Mouse (Mus musculus): ENCODE results near the gene Lactbl1. TPM values are rescaled to one million over a fixed set of nuclear protein-coding genes. Genes with fewer than 3 reads are reported as not detected.

Gene Lactbl1
- polyA plus RNA-seq, 1 experiment from 2014 or later: not detected

GRCm38 (mm10) chr4:136672335-136673090 lies 50.1 kb downstream of the Lactbl1 start:
- Histone ChIP-seq H3K27ac (no peak overlapping the region), H3K4me3 (no peak overlapping the region), H3K36me3 (peaks cover 44% of the 10 kb centered on the region), H3K27me3 (ENCODE audit: low read depth, poor library complexity, severe bottlenecking) (no peaks in the 10 kb centered on the region), H3K4me1 (no peaks in the 10 kb centered on the region), H3K9me3 (replicated peaks) (no peaks in the 10 kb centered on the region)
- DNase-seq (ENCODE audit: low spot score): no peak
- WGBS: 90% methylated on average over 19 of the region's 19 CpGs

GRCm38 (mm10) chr4:136675439-136675838 lies 53.0 kb downstream of the Lactbl1 start:
- no peak for DNase-seq (ENCODE audit: low spot score)
- Histone ChIP-seq H3K27ac (no peak overlapping the region), H3K4me3 (no peak overlapping the region), H3K4me1 (peaks cover 6% of the 10 kb centered on the region; the same call in 1 of the 2 replicates), H3K27me3 (ENCODE audit: low read depth, poor library complexity, severe bottlenecking) (no peaks in the 10 kb centered on the region), H3K36me3 (peaks cover 35% of the 10 kb centered on the region), H3K9me3 (replicated peaks) (no peaks in the 10 kb centered on the region)
- WGBS: 92% methylated on average over 9 of the region's 9 CpGs

GRCm38 (mm10) chr4:136678480-136678879 lies 56.1 kb downstream of the Lactbl1 start:
- no peak overlapping the region for H3K27ac ChIP-seq
- H3K36me3 ChIP-seq: peaks cover 19% of the 10 kb centered on the region
- H3K4me3 ChIP-seq: no peak overlapping the region
- peak; percentile 85 for DNase-seq (ENCODE audit: low spot score)
- H3K9me3 ChIP-seq (replicated peaks): no peaks in the 10 kb centered on the region
- H3K27me3 ChIP-seq (ENCODE audit: low read depth, poor library complexity, severe bottlenecking): no peaks in the 10 kb centered on the region
- H3K4me1 ChIP-seq: peaks cover 30% of the 10 kb centered on the region
- 7% methylated on average over 3 of the region's 3 CpGs for WGBS

GRCm38 (mm10) chr4:136679221-136679620 lies 56.8 kb downstream of the Lactbl1 start:
- peaks cover 35% of the 10 kb centered on the region for H3K4me1 ChIP-seq
- no peaks in the 10 kb centered on the region for H3K9me3 ChIP-seq (replicated peaks)
- H3K27ac ChIP-seq: no peak overlapping the region
- H3K27me3 ChIP-seq (ENCODE audit: low read depth, poor library complexity, severe bottlenecking): no peaks in the 10 kb centered on the region
- no peak overlapping the region for H3K4me3 ChIP-seq
- 79% methylated on average over 8 of the region's 8 CpGs for WGBS
- peaks cover 18% of the 10 kb centered on the region for H3K36me3 ChIP-seq
- no peak for DNase-seq (ENCODE audit: low spot score)

GRCm38 (mm10) chr4:136680641-136681040 lies 58.2 kb downstream of the Lactbl1 start:
- Histone ChIP-seq H3K27me3 (ENCODE audit: low read depth, poor library complexity, severe bottlenecking) (no peaks in the 10 kb centered on the region), H3K4me3 (no peak overlapping the region), H3K9me3 (replicated peaks) (no peaks in the 10 kb centered on the region), H3K36me3 (peaks cover 20% of the 10 kb centered on the region), H3K27ac (0 out of 2 replicates have a peak overlapping the region, but pooled peaks have one; percentile 2), H3K4me1 (peaks cover 49% of the 10 kb centered on the region)
- no peak for DNase-seq (ENCODE audit: low spot score)
- 84% methylated on average over 14 of the region's 14 CpGs for WGBS

GRCm38 (mm10) chr4:136684485-136684884 lies 62.1 kb downstream of the Lactbl1 start:
- H3K9me3 ChIP-seq (replicated peaks): no peaks in the 10 kb centered on the region
- WGBS: 84% methylated on average over 6 of the region's 6 CpGs
- peaks cover 61% of the 10 kb centered on the region for H3K4me1 ChIP-seq
- peaks cover 20% of the 10 kb centered on the region for H3K36me3 ChIP-seq
- H3K27me3 ChIP-seq (ENCODE audit: low read depth, poor library complexity, severe bottlenecking): no peaks in the 10 kb centered on the region
- H3K4me3 ChIP-seq: no peak overlapping the region
- DNase-seq (ENCODE audit: low spot score): no peak
- H3K27ac ChIP-seq: peak overlapping the region; percentile 56; the same call in 1 of the 2 replicates

GRCm38 (mm10) chr4:136685431-136685869 lies 63.0 kb downstream of the Lactbl1 start:
- Histone ChIP-seq H3K27ac (peak overlapping the region; percentile 56), H3K4me1 (peaks cover 55% of the 10 kb centered on the region), H3K4me3 (no peak overlapping the region), H3K9me3 (replicated peaks) (no peaks in the 10 kb centered on the region), H3K27me3 (ENCODE audit: low read depth, poor library complexity, severe bottlenecking) (no peaks in the 10 kb centered on the region), H3K36me3 (peaks cover 28% of the 10 kb centered on the region)
- 22% methylated on average over 10 of the region's 10 CpGs for WGBS
- peak; percentile 62 for DNase-seq (ENCODE audit: low spot score)

- Histone ChIP-seq H3K4me3 (no peak overlapping the region), H3K36me3 (peaks cover 45% of the 10 kb centered on the region)
These were observed 65.7 kb downstream of the Lactbl1 start for GRCm38 (mm10) chr4:136688113-136688512.

More at GRCm38 (mm10) chr4:136688113-136688512, 65.7 kb downstream of the Lactbl1 start:
- Histone ChIP-seq H3K4me1 (peaks cover 32% of the 10 kb centered on the region), H3K27ac (no peak overlapping the region), H3K9me3 (replicated peaks) (no peaks in the 10 kb centered on the region), H3K27me3 (ENCODE audit: low read depth, poor library complexity, severe bottlenecking) (no peaks in the 10 kb centered on the region)
- WGBS: 67% methylated on average over 4 of the region's 4 CpGs
- DNase-seq (ENCODE audit: low spot score): no peak

Small RNA genes within 50 kb of the gene (microRNA-seq; reads per million reads assigned to microRNA genes)
- not detected for gene Gm22180

Other genes with a start within 250 kb of the Lactbl1 start
- gene Htr1d, start 199.1 kb upstream of the Lactbl1 start, polyA plus RNA-seq (2016; fragmentation: Nextera tagmentation; extraction: Ambion mirVana): 0.30 TPM in 1 of 2 replicates, not detected in the other
- 0.11 and 0.16 TPM in 2 replicates for gene 6030445D17Rik, start 160.4 kb upstream of the Lactbl1 start, polyA plus RNA-seq (2016; fragmentation: Nextera tagmentation; extraction: Ambion mirVana)
- 151 and 152 TPM in 2 replicates for gene Luzp1, start 152.9 kb upstream of the Lactbl1 start, polyA plus RNA-seq (2016; fragmentation: Nextera tagmentation; extraction: Ambion mirVana)
- 58.7 and 62.0 TPM in 2 replicates for gene Kdm1a, start 19.9 kb upstream of the Lactbl1 start, polyA plus RNA-seq (2016; fragmentation: Nextera tagmentation; extraction: Ambion mirVana)
- gene Tex46, start 12.2 kb upstream of the Lactbl1 start, polyA plus RNA-seq (2016; fragmentation: Nextera tagmentation; extraction: Ambion mirVana): not detected in 2 replicates
- 9.6 and 10.8 TPM in 2 replicates for gene Ephb2, start 213.4 kb downstream of the Lactbl1 start, polyA plus RNA-seq (2016; fragmentation: Nextera tagmentation; extraction: Ambion mirVana)

Data from limb, embryonic 10.5 days (tissue).